9 mouse cellular contexts compared by ENCODE assay signal in the genomic region with DNA sequence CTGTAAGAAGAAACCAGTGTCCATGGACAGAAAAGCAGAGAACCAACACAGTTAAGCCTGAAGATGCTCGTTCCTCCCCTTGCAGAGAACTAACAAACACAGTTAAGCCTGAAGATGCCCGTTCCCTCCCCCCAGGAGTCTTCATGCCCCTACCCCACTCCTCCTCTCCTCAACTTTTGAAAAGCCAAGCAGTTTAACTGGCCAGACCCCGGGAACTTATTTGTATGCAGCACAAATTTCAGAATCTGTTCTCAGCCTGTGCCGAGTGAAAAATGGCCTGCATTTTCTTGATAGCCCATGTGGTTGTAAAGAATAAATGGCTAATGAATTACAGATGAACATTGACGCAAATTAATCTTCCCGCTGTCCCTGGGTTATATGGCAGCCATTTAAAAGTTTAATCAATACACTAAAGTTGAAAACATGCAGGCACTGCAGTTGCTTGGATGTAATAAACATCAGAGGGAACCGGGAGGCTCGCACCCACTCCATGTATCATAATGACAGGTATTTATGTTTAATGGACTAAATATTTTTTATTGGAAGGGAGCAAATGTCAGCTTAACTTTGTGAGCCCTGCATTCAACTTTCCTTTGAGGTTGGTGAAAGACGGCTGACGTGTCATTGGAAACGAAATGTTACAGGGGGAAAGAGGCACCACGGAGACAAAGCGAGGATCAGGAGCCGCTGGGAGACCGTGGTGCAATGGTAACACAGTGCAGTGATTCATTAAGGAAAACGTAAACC.
DNase-seq lines count a peak whose midpoint lies in the region; ATAC-seq and TF ChIP-seq lines count a peak whose summit lies in the region.
"Had no signal": no experiment of that assay in that cellular context is flagged by ENCODE, and none has a peak within 500 bp of the region (broad histone marks: within the 10 kb centered on the region; RNA-seq: fewer than 3 reads in every experiment).

No protein-coding gene starts in this region.

- no peaks in the 10 kb centered on the region for H3K27me3 ChIP-seq in thymus, adult 2 months (ENCODE audit: control insufficient read depth, insufficient read depth, low read length)
- H3K27me3 ChIP-seq: megakaryocyte, embryonic 14.5 days had no signal

- intact Hi-C loops in left cerebral cortex, postnatal 14 days (cut with DNase I) = no loop called here

- 90% methylated on average over 16 of the region's 16 CpGs for WGBS in thymus, adult 2 months

- no peaks in the 10 kb centered on the region for H3K4me1 ChIP-seq in thymus, adult 2 months (replicated peaks; ENCODE audit: control insufficient read depth, insufficient read depth, low read length)
- H3K4me1 ChIP-seq: megakaryocyte, embryonic 14.5 days had no signal

- no peak overlapping the region for H3K27ac ChIP-seq in thymus, adult 2 months (ENCODE audit: control insufficient read depth, insufficient read depth, low read length)

- no peak overlapping the region for H3K4me3 ChIP-seq in thymus, adult 2 months (ENCODE audit: control insufficient read depth, insufficient read depth, low read length)
- H3K4me3 ChIP-seq: megakaryocyte, embryonic 14.5 days had no signal

- no peaks in the 10 kb centered on the region for H3K36me3 ChIP-seq in thymus, adult 2 months (ENCODE audit: control insufficient read depth, insufficient read depth, low read length)

- no peak for TF ChIP-seq CTCF in brain, embryonic 14.5 days (IDR thresholded peaks at IDR 0.05; ENCODE audit: borderline replicate concordance, extremely low read depth, insufficient read depth, insufficient read length)
- TF ChIP-seq CTCF in thymus, adult 2 months (IDR thresholded peaks at IDR 0.05; ENCODE audit: borderline replicate concordance, control insufficient read depth, extremely low read depth, insufficient read depth, low read length, poor library complexity) = no peak

- peak; percentile 12 for DNase-seq in cerebellum, adult 9-10 months
- DNase-seq in cerebellum, adult 11-12 months = no peak
- DNase-seq in brain, embryonic 14.5 days (ENCODE audit: low read depth) = peak; percentile 55
- peak; percentile 88 for DNase-seq in forelimb bud, embryonic 11.5 days (ENCODE audit: low read depth, low spot score)
- DNase-seq in mesoderm, embryonic 11.5 days (ENCODE audit: low read depth, low spot score) = peak; percentile 79
- DNase-seq in thymus, adult 2 months = no peak
- DNase-seq in left cerebral cortex, postnatal 14 days (ENCODE audit: low spot score in 2 of 2) = no peak

- ATAC-seq in CD4-positive, CD25-positive, alpha-beta regulatory T cell, adult 4 months = no peak

- no peak for TF ChIP-seq POLR2A in brain, embryonic 14.5 days (IDR thresholded peaks at IDR 0.05; ENCODE audit: borderline replicate concordance, extremely low read depth, insufficient read depth, insufficient read length, poor library complexity, severe bottlenecking)
- TF ChIP-seq POLR2A in thymus, adult 2 months (IDR thresholded peaks at IDR 0.05; ENCODE audit: control insufficient read depth, extremely low read depth, insufficient read depth, low read length, poor library complexity) = no peak

Comparison
In these comparisons a context has a peak if more than half of its experiments do, and no peak if none do; other contexts are left out.
1. DNase-seq: peak in cerebellum, adult 9-10 months (single experiment), brain, embryonic 14.5 days (single experiment), forelimb bud, embryonic 11.5 days (single experiment) and mesoderm, embryonic 11.5 days (single experiment); none in cerebellum, adult 11-12 months (single experiment), thymus, adult 2 months (single experiment) and left cerebral cortex, postnatal 14 days (0 of 2).